Mouse (Mus musculus): ENCODE data around the gene Slc41a1. TPM values are rescaled to one million over a fixed set of nuclear protein-coding genes. Genes with fewer than 3 reads are reported as not detected.

The Slc41a1 gene
- total and polyA plus RNA-seq, 3 experiments: 6.3 to 10.7 (median 8.8) TPM

- Histone ChIP-seq H3K36me3 (replicated peaks in 1 of 2; ENCODE audit: control insufficient read depth in 1 of 2, insufficient read depth in 1 of 2, low read length in 1 of 2) (no peaks in the 10 kb centered on the region), H3K27me3 (replicated peaks) (no peaks in the 10 kb centered on the region), H3K9me3 (replicated peaks; ENCODE audit: low read length) (no peaks in the 10 kb centered on the region), H3K4me2 (ENCODE audit: insufficient read depth, low read depth, poor library complexity, severe bottlenecking) (no peak overlapping the region), H3K27ac (ENCODE audit: insufficient read depth, low read depth) (no peak overlapping the region), H3K79me2 (replicated peaks; ENCODE audit: control insufficient read depth, extremely low read depth, insufficient read depth, poor library complexity, severe bottlenecking) (no peaks in the 10 kb centered on the region), H3K9ac (ENCODE audit: insufficient read depth, low read depth) (no peak overlapping the region), H3K4me3 (replicated peaks in 1 of 3; ENCODE audit: low read depth in 2 of 3, low read length in 2 of 3, poor library complexity in 1 of 3) (no peak overlapping the region), H3K4me1 (ENCODE audit: control insufficient read depth in 1 of 2, insufficient read depth in 2 of 2) (no peaks in the 10 kb centered on the region)
- dilution Hi-C loops (cut with MboI; ENCODE audit: extremely low pct_ligation_motif_present, extremely low pct_unique_long_range_greater_than_20kb, low sequenced_read_pairs) (loop anchor here (25.0 kb wide), 1 partner anchor 250 kb away; no protein-coding TSS in a partner anchor), in situ Hi-C loops (cut with MboI; ENCODE audit: low pct_ligation_motif_present, low pct_unique_long_range_greater_than_20kb, low sequenced_read_pairs) (no loop called here)
- DNase-seq (ENCODE audit: extremely low read depth): no peak
- TF ChIP-seq ZKSCAN1 (IDR thresholded peaks at IDR 0.05; ENCODE audit: borderline replicate concordance, low read depth, low read length) (no peak), BHLHE40 (IDR thresholded peaks at IDR 0.05; ENCODE audit: low read depth, low read length) (no peak), SIN3A (IDR thresholded peaks at IDR 0.05; ENCODE audit: low read length) (no peak)
Observed at GRCm38 (mm10) chr1:131861811-131862210, 34.5 kb downstream of the Slc41a1 start.

GRCm38 (mm10) chr1:131865596-131865995 is 38.3 kb downstream of the Slc41a1 start:
- Histone ChIP-seq H3K9ac (ENCODE audit: insufficient read depth, low read depth) (no peak overlapping the region), H3K4me2 (ENCODE audit: insufficient read depth, low read depth, poor library complexity, severe bottlenecking) (no peak overlapping the region), H3K4me1 (ENCODE audit: control insufficient read depth in 1 of 2, insufficient read depth in 2 of 2) (peaks cover 5 to 6% of the 10 kb centered on the region in 2 experiments; a peak in 3 of 4 replicates), H3K9me3 (replicated peaks; ENCODE audit: low read length) (no peaks in the 10 kb centered on the region), H3K27me3 (replicated peaks) (no peaks in the 10 kb centered on the region), H3K27ac (ENCODE audit: insufficient read depth, low read depth) (no peak overlapping the region), H3K79me2 (replicated peaks; ENCODE audit: control insufficient read depth, extremely low read depth, insufficient read depth, poor library complexity, severe bottlenecking) (no peaks in the 10 kb centered on the region; the same call in 1 of the 2 replicates), H3K4me3 (replicated peaks in 1 of 3; ENCODE audit: low read depth in 2 of 3, low read length in 2 of 3, poor library complexity in 1 of 3) (no peak overlapping the region), H3K36me3 (replicated peaks in 1 of 2; ENCODE audit: control insufficient read depth in 1 of 2, insufficient read depth in 1 of 2, low read length in 1 of 2) (peaks cover 0 to 4% of the 10 kb centered on the region in 2 experiments)
- no peak for DNase-seq (ENCODE audit: extremely low read depth)
- no peak for TF ChIP-seq TCF12 (IDR thresholded peaks at IDR 0.05; ENCODE audit: low read depth, low read length)
- TF ChIP-seq MAX (IDR thresholded peaks at IDR 0.05; ENCODE audit: low read length): no peak
- no peak for TF ChIP-seq MYC (IDR thresholded peaks at IDR 0.05; ENCODE audit: low read depth, low read length)
- TF ChIP-seq HCFC1 (IDR thresholded peaks at IDR 0.05; ENCODE audit: low read depth, low read length): no peak
- no peak for TF ChIP-seq POLR2AphosphoS2 (IDR thresholded peaks at IDR 0.05; ENCODE audit: low read depth, low read length)
- no peak for TF ChIP-seq EP300 (IDR thresholded peaks at IDR 0.05; ENCODE audit: low read length)
- TF ChIP-seq BHLHE40 (IDR thresholded peaks at IDR 0.05; ENCODE audit: low read depth, low read length): no peak
- no peak for TF ChIP-seq MAZ (IDR thresholded peaks at IDR 0.05; ENCODE audit: low read depth, low read length)
- TF ChIP-seq NRF1 (IDR thresholded peaks at IDR 0.05; ENCODE audit: low read depth, low read length): no peak
- TF ChIP-seq ZMIZ1 (IDR thresholded peaks at IDR 0.05; ENCODE audit: low read depth, low read length): no peak
- no peak for TF ChIP-seq MAFK (IDR thresholded peaks at IDR 0.05; ENCODE audit: insufficient replicate concordance, low read length)
- TF ChIP-seq CTCF (conservative IDR thresholded peaks at IDR 0.05 in 1 of 2, IDR thresholded peaks at IDR 0.05 in 1 of 2; ENCODE audit: low read depth in 2 of 2, low read length in 2 of 2): no peak
- TF ChIP-seq RCOR1 (conservative IDR thresholded peaks at IDR 0.05; ENCODE audit: low read depth, low read length): no peak
- no peak for TF ChIP-seq CHD2 (IDR thresholded peaks at IDR 0.05; ENCODE audit: low read length)
- no peak for TF ChIP-seq ETS1 (conservative IDR thresholded peaks at IDR 0.05; ENCODE audit: low read depth, low read length)
- TF ChIP-seq USF2 (conservative IDR thresholded peaks at IDR 0.05; ENCODE audit: low read depth, low read length): no peak
- no peak for TF ChIP-seq UBTF (IDR thresholded peaks at IDR 0.05; ENCODE audit: low read depth, low read length)
- TF ChIP-seq PAX5 (IDR thresholded peaks at IDR 0.05; ENCODE audit: low read length): no peak
- no peak for TF ChIP-seq CHD1 (IDR thresholded peaks at IDR 0.05; ENCODE audit: low read depth, low read length)
- in situ Hi-C loops (cut with MboI; ENCODE audit: low pct_ligation_motif_present, low pct_unique_long_range_greater_than_20kb, low sequenced_read_pairs) (no loop called here), dilution Hi-C loops (cut with MboI; ENCODE audit: extremely low pct_ligation_motif_present, extremely low pct_unique_long_range_greater_than_20kb, low sequenced_read_pairs) (loop anchor here (25.0 kb wide), 1 partner anchor 253 kb away; no protein-coding TSS in a partner anchor)

Measured in CH12.LX (cell line).